Mouse (Mus musculus) CH12.LX (cell line): Measurements from ENCODE around the gene Tacc3.

Experiments
- BHLHE40 ChIP-seq: IDR thresholded peaks from 2 replicates; pipeline ENCODE4 v1.6.1; 2011; ENCODE audit warnings: mild to moderate bottlenecking, low read depth, low read length, improper control_type of control experiment
- CTCF ChIP-seq, 2 experiments: IDR thresholded peaks in 1 of 2; conservative IDR thresholded peaks in 1 of 2; 2 replicates each; pipeline ENCODE4 v1.5.1; 2011 to 2012; ENCODE audit warnings: low read depth in 2 of 2, low read length in 2 of 2, improper control_type of control experiment in 1 of 2, inconsistent platforms in 1 of 2, mild to moderate bottlenecking in 1 of 2, moderate library complexity in 1 of 2
- EP300 ChIP-seq: IDR thresholded peaks from 2 replicates; pipeline ENCODE4 v1.6.1; 2011; ENCODE audit warnings: low read length, improper control_type of control experiment
- IRF4 ChIP-seq: IDR thresholded peaks from 2 replicates; pipeline ENCODE4 v1.6.1; 2014; ENCODE audit warnings: low read depth, mild to moderate bottlenecking, inconsistent platforms, low read length, improper control_type of control experiment
- MAFK ChIP-seq: IDR thresholded peaks from 2 replicates; pipeline ENCODE4 v1.6.1; 2011; ENCODE audit warnings: low read length, improper control_type of control experiment; ENCODE audit not compliant: insufficient replicate concordance
- MYC ChIP-seq: IDR thresholded peaks from 2 replicates; pipeline ENCODE4 v1.6.1; 2011; ENCODE audit warnings: low read depth, mild to moderate bottlenecking, improper control_type of control experiment, low read length
- NELFE ChIP-seq: IDR thresholded peaks from 2 replicates; pipeline ENCODE4 v1.6.1; 2011; ENCODE audit warnings: low read depth, low read length, improper control_type of control experiment
- POLR2A ChIP-seq: IDR thresholded peaks from 2 replicates; pipeline ENCODE4 v1.6.1; 2011; ENCODE audit warnings: low read depth, mild to moderate bottlenecking, improper control_type of control experiment, low read length
- RCOR1 ChIP-seq: conservative IDR thresholded peaks from 2 replicates; pipeline ENCODE4 v1.6.1; 2012; ENCODE audit warnings: low read depth, mild to moderate bottlenecking, inconsistent platforms, low read length, improper control_type of control experiment
- SMC3 ChIP-seq: IDR thresholded peaks from 2 replicates; pipeline ENCODE4 v1.6.1; 2011; ENCODE audit warnings: low read depth, low read length, improper control_type of control experiment
- TCF12 ChIP-seq: IDR thresholded peaks from 2 replicates; pipeline ENCODE4 v1.6.1; 2014; ENCODE audit warnings: low read depth, mild to moderate bottlenecking, inconsistent platforms, low read length, improper control_type of control experiment
- USF1 ChIP-seq: IDR thresholded peaks from 2 replicates; pipeline ENCODE4 v1.6.1; 2014; ENCODE audit warnings: low read depth, mild to moderate bottlenecking, inconsistent platforms, low read length, improper control_type of control experiment

GRCm38 (mm10) chr5:33651921-33652782 is 5.8 kb upstream of the Tacc3 start, which contains the start of gene Slbp:
- TF ChIP-seq CTCF (conservative IDR thresholded peaks at IDR 0.05 in 1 of 2, IDR thresholded peaks at IDR 0.05 in 1 of 2; ENCODE audit: low read depth in 2 of 2, low read length in 2 of 2) (no peak), USF1 (no peak; the same call in 1 of the 2 replicates), SMC3 (no peak), POLR2A (peak; percentile 99), BHLHE40 (0 out of 2 replicates have a peak, but pooled peaks have one; percentile 22), TCF12 (peak; percentile 93), MAFK (no peak), MYC (no peak), RCOR1 (no peak), IRF4 (peak; percentile 34; the same call in 1 of the 2 replicates), EP300 (no peak; the same call in 1 of the 2 replicates), NELFE (peak; percentile 100)
